11 mouse cellular contexts compared by ENCODE assay signal in the genomic region with DNA sequence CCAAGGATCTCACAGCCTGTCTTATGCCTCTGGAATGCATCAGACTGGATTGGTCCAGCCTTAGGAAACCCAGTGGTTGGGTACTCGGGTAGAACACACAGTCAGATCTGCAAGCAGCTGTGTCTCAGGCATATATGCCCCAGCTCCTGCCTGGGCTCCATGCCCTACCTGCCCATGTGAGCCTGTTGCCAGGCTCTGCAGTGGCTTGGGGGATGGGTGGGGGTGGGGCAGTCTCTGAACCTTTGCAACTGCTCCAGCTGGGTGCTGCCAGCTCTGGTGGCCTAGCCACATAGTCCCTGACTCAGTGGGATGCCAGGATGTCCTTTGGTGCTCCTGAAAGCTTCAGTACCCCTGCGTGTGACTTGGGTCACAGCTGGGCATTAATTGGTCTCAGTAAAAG. TPM values are rescaled to one million over a fixed set of nuclear protein-coding genes. Genes with fewer than 3 reads are reported as not detected.
DNase-seq lines count a peak whose midpoint lies in the region; ATAC-seq and TF ChIP-seq lines count a peak whose summit lies in the region.
"Had no signal": no experiment of that assay in that cellular context is flagged by ENCODE, and none has a peak within 500 bp of the region (broad histone marks: within the 10 kb centered on the region; RNA-seq: fewer than 3 reads in every experiment).

No protein-coding gene starts in this region.

- intact Hi-C loops in heart, postnatal 14 days (cut with DNase I), result no loop called here

- no peak overlapping the region for H3K9ac ChIP-seq in heart, embryonic 11.5 days (ENCODE audit: low read depth, low read length)
- no peak overlapping the region for H3K9ac ChIP-seq in CH12.LX (ENCODE audit: insufficient read depth, low read depth)
- H3K9ac ChIP-seq in hindbrain, embryonic 14.5 days, result no peak overlapping the region
- H3K9ac ChIP-seq in midbrain, embryonic 12.5 days (replicated peaks), result no peak overlapping the region

- no peak overlapping the region for H3K4me3 ChIP-seq in heart, embryonic 11.5 days (ENCODE audit: low read depth, low read length)
- peak overlapping the region in 1 of 3 experiments; percentile 66 for H3K4me3 ChIP-seq in CH12.LX (replicated peaks in 1 of 3; ENCODE audit: low read depth in 2 of 3, low read length in 2 of 3, poor library complexity in 1 of 3)
- H3K4me3 ChIP-seq in hindbrain, embryonic 14.5 days (replicated peaks; ENCODE audit: low read length), result no peak overlapping the region
- no peak overlapping the region for H3K4me3 ChIP-seq in midbrain, embryonic 12.5 days

- H3K9me3 ChIP-seq in heart, embryonic 11.5 days (replicated peaks; ENCODE audit: control insufficient read depth, low read length), result no peaks in the 10 kb centered on the region
- no peaks in the 10 kb centered on the region for H3K9me3 ChIP-seq in CH12.LX (replicated peaks; ENCODE audit: low read length)
- H3K9me3 ChIP-seq in hindbrain, embryonic 14.5 days (ENCODE audit: control insufficient read depth, low read length), result no peaks in the 10 kb centered on the region
- no peaks in the 10 kb centered on the region for H3K9me3 ChIP-seq in midbrain, embryonic 12.5 days

- dilution Hi-C loops in CH12.LX (cut with MboI; ENCODE audit: extremely low pct_ligation_motif_present, extremely low pct_unique_long_range_greater_than_20kb, low sequenced_read_pairs), result no loop called here

- no peak for TF ChIP-seq CTCF in CH12.LX (conservative IDR thresholded peaks at IDR 0.05 in 1 of 2, IDR thresholded peaks at IDR 0.05 in 1 of 2; ENCODE audit: low read depth in 2 of 2, low read length in 2 of 2)

- DNase-seq in heart, postnatal 14 days, result no peak
- no peak for DNase-seq in CH12.LX (ENCODE audit: extremely low read depth)
- no peak for DNase-seq in hindbrain, embryonic 14.5 days (ENCODE audit: low spot score)
- DNase-seq in frontal cortex, adult 2 months (ENCODE audit: extremely low spot score in 1 of 2, low spot score in 1 of 2), result no peak
- DNase-seq in left cerebral cortex, adult 9 months (ENCODE audit: low spot score in 2 of 2), result no peak
- DNase-seq in frontal cortex, postnatal 36 days (ENCODE audit: low spot score in 2 of 2), result no peak
- DNase-seq: cerebellum, postnatal 25 days; kidney, postnatal 4 days had no signal

- TF ChIP-seq POLR2A in CH12.LX (IDR thresholded peaks at IDR 0.05; ENCODE audit: low read depth, low read length), result no peak

- H3K4me2 ChIP-seq in heart, embryonic 11.5 days, result peak overlapping the region; percentile 85
- peak overlapping the region; percentile 87 for H3K4me2 ChIP-seq in CH12.LX (ENCODE audit: insufficient read depth, low read depth, poor library complexity, severe bottlenecking)
- H3K4me2 ChIP-seq in hindbrain, embryonic 14.5 days (replicated peaks), result peak overlapping the region; percentile 62
- peak overlapping the region; percentile 66 for H3K4me2 ChIP-seq in midbrain, embryonic 12.5 days (replicated peaks)

- in situ Hi-C loops in CH12.LX (cut with MboI; ENCODE audit: low pct_ligation_motif_present, low pct_unique_long_range_greater_than_20kb, low sequenced_read_pairs), result no loop called here

- ATAC-seq in heart, embryonic 11.5 days (replicated peaks; ENCODE audit: insufficient number of reproducible peaks, low FRiP score, low TSS enrichment), result no peak
- no peak for ATAC-seq in hindbrain, embryonic 14.5 days (ENCODE audit: low FRiP score)
- ATAC-seq in midbrain, embryonic 12.5 days (ENCODE audit: low FRiP score, low read depth), result no peak

- TF ChIP-seq EP300 in CH12.LX (IDR thresholded peaks at IDR 0.05; ENCODE audit: low read length), result no peak

- WGBS in heart, embryonic 11.5 days (ENCODE audit: insufficient replicate concordance), result 19% methylated on average over 2 of the region's 2 CpGs
- WGBS in hindbrain, embryonic 14.5 days, result 14% methylated on average over 2 of the region's 2 CpGs
- WGBS in midbrain, embryonic 12.5 days, result 6% methylated on average over 2 of the region's 2 CpGs

- peaks cover 10% of the 10 kb centered on the region for H3K4me1 ChIP-seq in heart, embryonic 11.5 days (ENCODE audit: control insufficient read depth, insufficient read depth, low read length)
- peaks cover 8 to 35% of the 10 kb centered on the region in 2 experiments for H3K4me1 ChIP-seq in CH12.LX (ENCODE audit: control insufficient read depth in 1 of 2, insufficient read depth in 2 of 2)
- peaks cover 23% of the 10 kb centered on the region for H3K4me1 ChIP-seq in hindbrain, embryonic 14.5 days (replicated peaks; ENCODE audit: control insufficient read depth, insufficient read depth, low read length)
- H3K4me1 ChIP-seq in midbrain, embryonic 12.5 days, result peaks cover 27% of the 10 kb centered on the region

- no peaks in the 10 kb centered on the region for H3K79me2 ChIP-seq in CH12.LX (replicated peaks; ENCODE audit: control insufficient read depth, extremely low read depth, insufficient read depth, poor library complexity, severe bottlenecking)

- no peak for TF ChIP-seq RAD21 in CH12.LX (IDR thresholded peaks at IDR 0.05; ENCODE audit: low read depth, low read length)

- H3K27ac ChIP-seq in heart, embryonic 11.5 days (ENCODE audit: low read depth, low read length), result no peak overlapping the region
- H3K27ac ChIP-seq in CH12.LX (ENCODE audit: insufficient read depth, low read depth), result no peak overlapping the region
- H3K27ac ChIP-seq in hindbrain, embryonic 14.5 days, result no peak overlapping the region
- no peak overlapping the region for H3K27ac ChIP-seq in midbrain, embryonic 12.5 days (replicated peaks)

- peaks cover 3% of the 10 kb centered on the region; the same call in 1 of the 2 replicates for H3K27me3 ChIP-seq in heart, embryonic 11.5 days (ENCODE audit: control insufficient read depth, insufficient read depth, low read length)
- peaks cover 6% of the 10 kb centered on the region for H3K27me3 ChIP-seq in CH12.LX (replicated peaks)
- no peaks in the 10 kb centered on the region; the same call in 1 of the 2 replicates for H3K27me3 ChIP-seq in hindbrain, embryonic 14.5 days (ENCODE audit: control insufficient read depth, insufficient read depth, low read length)
- H3K27me3 ChIP-seq in midbrain, embryonic 12.5 days, result peaks cover 32% of the 10 kb centered on the region

- no peaks in the 10 kb centered on the region for H3K36me3 ChIP-seq in heart, embryonic 11.5 days (ENCODE audit: control insufficient read depth, insufficient read depth, low read length)
- H3K36me3 ChIP-seq in CH12.LX (replicated peaks in 1 of 2; ENCODE audit: control insufficient read depth in 1 of 2, insufficient read depth in 1 of 2, low read length in 1 of 2), result peaks cover 0 to 3% of the 10 kb centered on the region in 2 experiments
- H3K36me3 ChIP-seq in hindbrain, embryonic 14.5 days (replicated peaks; ENCODE audit: control insufficient read depth, insufficient read depth), result no peaks in the 10 kb centered on the region
- no peaks in the 10 kb centered on the region for H3K36me3 ChIP-seq in midbrain, embryonic 12.5 days

RNA-seq across cellular contexts. Expression of a gene that starts 6.4 kb away (rescaled TPM):
- polyA plus RNA-seq in heart, embryonic 11.5 days (2014; fragmentation: Nextera tagmentation; extraction: Ambion mirVana), result 0.28 TPM in 1 of 2 replicates, not detected in the other
- under 1 TPM in 1 of 2 experiments, not detected in 1; 0.15 TPM for total RNA-seq in heart, postnatal 14 days (2021)
- 0.13 and 0.17 TPM in 2 replicates for total RNA-seq in CH12.LX (2012; rRNA removed)
- total RNA-seq in CH12.LX (2014; rRNA removed), result not detected in 2 replicates
- polyA plus RNA-seq in CH12.LX (2012; ENCODE audit: insufficient read length, low read depth), result 0.18 and 0.29 TPM in 2 replicates
- 0.75 and 0.90 TPM in 2 replicates for polyA plus RNA-seq in hindbrain, embryonic 14.5 days (2014; fragmentation: Nextera tagmentation; extraction: Ambion mirVana)
- polyA plus RNA-seq in midbrain, embryonic 12.5 days (2016; fragmentation: Nextera tagmentation; extraction: Ambion mirVana), result 0.15 TPM in 1 of 2 replicates, not detected in the other
- 0.90 and 0.97 TPM in 2 replicates for polyA plus RNA-seq in frontal cortex, adult 2 months (2012; rRNA removed)
- total RNA-seq: gastrocnemius, adult 8-10 months had no signal

RNA-seq across cellular contexts. Expression of a gene that starts 28.7 kb away (rescaled TPM):
- polyA plus RNA-seq in heart, embryonic 11.5 days (2014; fragmentation: Nextera tagmentation; extraction: Ambion mirVana), result 2.6 and 2.7 TPM in 2 replicates
- 1 to 10 TPM in 1 of 2 experiments, under 1 TPM in 1; 0.63 to 2.0 TPM for total RNA-seq in heart, postnatal 14 days (2021)
- total RNA-seq in CH12.LX (2012; rRNA removed), result not detected in 2 replicates
- not detected in 2 replicates for total RNA-seq in CH12.LX (2014; rRNA removed)
- polyA plus RNA-seq in CH12.LX (2012; ENCODE audit: insufficient read length, low read depth), result not detected in 2 replicates
- 3.7 and 5.5 TPM in 2 replicates for polyA plus RNA-seq in hindbrain, embryonic 14.5 days (2014; fragmentation: Nextera tagmentation; extraction: Ambion mirVana)
- polyA plus RNA-seq in midbrain, embryonic 12.5 days (2016; fragmentation: Nextera tagmentation; extraction: Ambion mirVana), result 1.2 TPM in 2 replicates
- polyA plus RNA-seq in frontal cortex, adult 2 months (2012; rRNA removed), result 3.4 and 4.5 TPM in 2 replicates
- total RNA-seq: gastrocnemius, adult 8-10 months had no signal

RNA-seq across cellular contexts. Expression of a gene that starts 41.1 kb away (rescaled TPM):
- polyA plus RNA-seq in heart, embryonic 11.5 days (2014; fragmentation: Nextera tagmentation; extraction: Ambion mirVana), result not detected in 2 replicates
- under 1 TPM in 1 of 2 experiments, not detected in 1; 0.17 TPM for total RNA-seq in heart, postnatal 14 days (2021)
- total RNA-seq in CH12.LX (2012; rRNA removed) (0.30 and 0.42 TPM in 2 replicates), CH12.LX (2014; rRNA removed) (1.00 and 1.1 TPM in 2 replicates)
- 1.8 and 2.3 TPM in 2 replicates for polyA plus RNA-seq in CH12.LX (2012; ENCODE audit: insufficient read length, low read depth)
- polyA plus RNA-seq in hindbrain, embryonic 14.5 days (2014; fragmentation: Nextera tagmentation; extraction: Ambion mirVana), result not detected in 2 replicates
- polyA plus RNA-seq in midbrain, embryonic 12.5 days (2016; fragmentation: Nextera tagmentation; extraction: Ambion mirVana), result not detected in 2 replicates
- 0.28 and 0.44 TPM in 2 replicates for polyA plus RNA-seq in frontal cortex, adult 2 months (2012; rRNA removed)
- total RNA-seq: gastrocnemius, adult 8-10 months had no signal

RNA-seq across cellular contexts. Expression of a gene that starts 49.5 kb away (rescaled TPM):
- polyA plus RNA-seq in heart, embryonic 11.5 days (2014; fragmentation: Nextera tagmentation; extraction: Ambion mirVana), result 248 and 295 TPM in 2 replicates
- 100 to 1,000 TPM; 110 to 117 TPM for total RNA-seq in heart, postnatal 14 days (2021)
- 179 and 206 TPM in 2 replicates for total RNA-seq in CH12.LX (2012; rRNA removed)
- total RNA-seq in CH12.LX (2014; rRNA removed), result 145 and 172 TPM in 2 replicates
- 281 and 337 TPM in 2 replicates for polyA plus RNA-seq in CH12.LX (2012; ENCODE audit: insufficient read length, low read depth)
- 53.0 and 62.6 TPM in 2 replicates for polyA plus RNA-seq in hindbrain, embryonic 14.5 days (2014; fragmentation: Nextera tagmentation; extraction: Ambion mirVana)
- 37.0 and 45.9 TPM in 2 replicates for polyA plus RNA-seq in midbrain, embryonic 12.5 days (2016; fragmentation: Nextera tagmentation; extraction: Ambion mirVana)
- 19.1 and 19.9 TPM in 2 replicates for polyA plus RNA-seq in frontal cortex, adult 2 months (2012; rRNA removed)

RNA-seq across cellular contexts. Expression of a gene that starts 53.0 kb away (rescaled TPM):
- not detected in 2 replicates for polyA plus RNA-seq in heart, embryonic 11.5 days (2014; fragmentation: Nextera tagmentation; extraction: Ambion mirVana)
- not detected for total RNA-seq in heart, postnatal 14 days (2021)
- total RNA-seq in CH12.LX (2012; rRNA removed) (not detected in 2 replicates), CH12.LX (2014; rRNA removed) (not detected in 2 replicates)
- polyA plus RNA-seq in CH12.LX (2012; ENCODE audit: insufficient read length, low read depth), result not detected in 2 replicates
- 0.10 and 0.19 TPM in 2 replicates for polyA plus RNA-seq in hindbrain, embryonic 14.5 days (2014; fragmentation: Nextera tagmentation; extraction: Ambion mirVana)
- 0.31 TPM in 1 of 2 replicates, not detected in the other for polyA plus RNA-seq in midbrain, embryonic 12.5 days (2016; fragmentation: Nextera tagmentation; extraction: Ambion mirVana)
- 0.06 and 0.13 TPM in 2 replicates for polyA plus RNA-seq in frontal cortex, adult 2 months (2012; rRNA removed)
- total RNA-seq: gastrocnemius, adult 8-10 months had no signal
